Mouse (Mus musculus) neural tube, embryonic 15.5 days (tissue): ENCODE measurements at regions not wholly inside any gene's neighbourhood (a gene's known extent, or its start where the extent isn't known, plus 50 kb on each side); places are given as distances from the start of the nearest gene placed in this dataset.

Experiments used
- ATAC-seq: fragments of 200-750 bp; cut with Nextera tagmentation; 2 replicates; pipeline ENCODE4 v1.8.0; 2017; ENCODE audit warnings: mild to moderate bottlenecking, moderate TSS enrichment, moderate library complexity; ENCODE audit not compliant: low FRiP score
- H3K27ac ChIP-seq: fragments of 300-500 bp; sonication (generic); replicated peaks from 2 replicates; pipeline ENCODE4 v1.5.1; 2015; ENCODE audit warnings: mild to moderate bottlenecking, inconsistent platforms
- H3K27me3 ChIP-seq: fragments of 300-500 bp; sonication (generic); replicated peaks from 2 replicates; pipeline ENCODE4 v1.6.1; 2015; ENCODE audit warnings: inconsistent platforms
- H3K36me3 ChIP-seq: fragments of 300-500 bp; sonication (generic); 2 replicates; pipeline ENCODE4 v1.6.1; 2015; ENCODE audit warnings: inconsistent platforms
- H3K4me1 ChIP-seq: fragments of 300-500 bp; sonication (generic); 2 replicates; pipeline ENCODE4 v1.6.1; 2015; ENCODE audit warnings: inconsistent platforms
- H3K4me2 ChIP-seq: fragments of 300-500 bp; sonication (generic); 2 replicates; pipeline ENCODE4 v1.6.1; 2015; ENCODE audit warnings: inconsistent platforms, mild to moderate bottlenecking, moderate library complexity
- H3K4me3 ChIP-seq: fragments of 300-500 bp; sonication (generic); replicated peaks from 2 replicates; pipeline ENCODE4 v1.5.1; 2015; ENCODE audit warnings: mild to moderate bottlenecking, inconsistent platforms
- H3K9ac ChIP-seq: fragments of 300-500 bp; sonication (generic); replicated peaks from 2 replicates; pipeline ENCODE4 v1.6.1; 2015; ENCODE audit warnings: mild to moderate bottlenecking, inconsistent platforms
- H3K9me3 ChIP-seq: fragments of 300-500 bp; sonication (generic); replicated peaks from 2 replicates; pipeline ENCODE4 v1.6.1; 2016; ENCODE audit warnings: inconsistent platforms
- WGBS: fragments of 180-500 bp; shearing (Covaris S2); methylation state at CpG from one replicate; pipeline ENCODE4 v1.1.7; 2015; ENCODE audit warnings: mixed read lengths; 5-methylcytosine and 5-hydroxymethylcytosine counted together

- H3K4me2 ChIP-seq: peak overlapping the region; percentile 22; the same call in 1 of the 2 replicates
- ATAC-seq: no peak; the same call in 1 of the 2 replicates
Observed at GRCm38 (mm10) chr16:89675009-89675785, 104.2 kb upstream of the Krtap11-1 start.

GRCm38 (mm10) chr16:89674159-89674902, 103.3 kb upstream of the Krtap11-1 start:
- 52% methylated on average over 16 of the region's 16 CpGs for WGBS
- Histone ChIP-seq H3K27ac (no peak overlapping the region), H3K9ac (no peak overlapping the region), H3K4me3 (no peak overlapping the region), H3K4me1 (peaks cover 12% of the 10 kb centered on the region), H3K36me3 (no peaks in the 10 kb centered on the region), H3K27me3 (no peaks in the 10 kb centered on the region), H3K4me2 (peak overlapping the region; percentile 9; the same call in 1 of the 2 replicates), H3K9me3 (no peaks in the 10 kb centered on the region)
- peak; percentile 73; the same call in 1 of the 2 replicates for ATAC-seq

More at GRCm38 (mm10) chr16:89675009-89675785, 104.2 kb upstream of the Krtap11-1 start:
- H3K4me3 ChIP-seq: no peak overlapping the region
- WGBS: 49% methylated on average over 13 of the region's 13 CpGs
- no peaks in the 10 kb centered on the region for H3K27me3 ChIP-seq
- no peaks in the 10 kb centered on the region for H3K9me3 ChIP-seq
- H3K36me3 ChIP-seq: no peaks in the 10 kb centered on the region
- no peak overlapping the region for H3K9ac ChIP-seq
- no peak overlapping the region for H3K27ac ChIP-seq
- H3K4me1 ChIP-seq: peaks cover 12% of the 10 kb centered on the region

DNA sequence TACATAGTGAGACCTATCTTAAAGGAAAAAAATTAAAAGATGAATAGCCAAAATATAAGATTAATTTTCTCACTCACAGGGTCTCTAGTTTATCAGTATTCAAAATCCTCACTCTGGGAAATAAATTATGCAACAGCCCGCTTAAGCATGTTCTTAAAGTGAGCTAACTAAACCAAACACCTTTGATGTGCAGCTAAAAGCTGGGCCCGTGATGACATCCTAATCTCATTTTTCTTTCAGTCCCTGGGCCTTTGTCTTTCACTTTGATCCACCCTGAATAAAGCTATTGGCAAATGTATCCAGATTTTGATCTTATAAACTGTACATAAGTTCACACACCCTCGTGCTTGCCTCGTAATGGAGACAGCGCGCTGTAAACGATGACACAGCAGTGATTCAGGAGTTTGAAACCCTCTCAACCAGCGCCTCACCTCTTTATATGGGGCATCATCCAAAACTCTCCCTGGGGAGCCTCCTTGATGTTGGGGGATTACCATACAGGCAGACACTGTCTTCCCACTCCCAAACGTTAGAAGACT, 100.3 kb upstream of the Krtap11-1 start:
- no peak for ATAC-seq
- Histone ChIP-seq H3K4me3 (no peak overlapping the region), H3K9me3 (no peaks in the 10 kb centered on the region), H3K27ac (no peak overlapping the region), H3K4me1 (peaks cover 12% of the 10 kb centered on the region), H3K9ac (no peak overlapping the region), H3K4me2 (no peak overlapping the region), H3K36me3 (no peaks in the 10 kb centered on the region), H3K27me3 (no peaks in the 10 kb centered on the region)
- WGBS: 80% methylated on average over 9 of the region's 9 CpGs

DNA sequence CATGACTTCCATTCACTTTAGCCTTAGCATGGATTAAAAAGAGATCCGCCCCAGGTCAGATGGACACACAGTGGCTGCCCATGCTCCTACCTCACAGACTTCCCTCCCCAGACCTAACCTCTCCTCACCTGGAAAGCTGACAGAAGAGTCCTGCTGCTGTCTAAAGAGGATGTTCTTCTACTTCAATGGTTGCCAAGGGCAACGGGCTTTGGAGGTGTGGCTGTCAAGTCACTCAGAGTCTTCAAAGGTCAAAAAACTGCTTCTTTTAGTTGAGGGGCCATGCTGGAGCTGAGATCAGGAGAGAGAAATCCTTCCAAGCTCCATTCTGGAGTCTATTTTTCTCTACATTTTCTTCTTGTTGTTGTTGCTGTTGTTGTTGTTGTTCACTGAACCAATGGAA, 89.1 kb upstream of the Krtap11-1 start:
- Histone ChIP-seq H3K27ac (no peak overlapping the region), H3K36me3 (no peaks in the 10 kb centered on the region), H3K4me2 (no peak overlapping the region), H3K9ac (no peak overlapping the region), H3K27me3 (no peaks in the 10 kb centered on the region), H3K4me3 (no peak overlapping the region), H3K4me1 (no peaks in the 10 kb centered on the region), H3K9me3 (no peaks in the 10 kb centered on the region)
- no peak for ATAC-seq
- 84% methylated on average over 2 of the region's 2 CpGs for WGBS

DNA sequence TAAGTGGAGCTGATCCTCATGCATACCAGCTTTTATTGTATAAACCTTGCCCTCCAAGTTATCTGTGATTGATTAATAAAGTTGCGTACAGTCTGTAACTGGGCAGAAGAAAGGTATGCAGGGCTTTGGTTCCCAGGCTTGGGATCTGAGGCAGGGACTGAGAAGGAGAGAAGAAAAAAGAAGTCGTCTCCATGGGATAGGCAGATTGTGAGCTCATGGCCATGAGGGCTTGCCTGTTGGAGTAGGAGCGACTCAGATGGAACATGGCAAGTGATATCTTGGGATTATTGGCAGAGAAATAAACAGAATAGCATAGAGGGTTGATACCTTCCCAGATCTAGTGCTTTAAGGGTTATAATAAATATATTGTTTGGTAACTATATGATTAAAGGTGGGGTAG, 85.1 kb upstream of the Krtap11-1 start:
- H3K27me3 ChIP-seq: no peaks in the 10 kb centered on the region
- no peak overlapping the region for H3K4me2 ChIP-seq
- H3K9ac ChIP-seq: no peak overlapping the region
- H3K4me1 ChIP-seq: no peaks in the 10 kb centered on the region
- no peaks in the 10 kb centered on the region for H3K9me3 ChIP-seq
- ATAC-seq: no peak
- no peak overlapping the region for H3K27ac ChIP-seq
- no peaks in the 10 kb centered on the region for H3K36me3 ChIP-seq
- H3K4me3 ChIP-seq: no peak overlapping the region
- 93% methylated on average over 3 of the region's 3 CpGs for WGBS

DNA sequence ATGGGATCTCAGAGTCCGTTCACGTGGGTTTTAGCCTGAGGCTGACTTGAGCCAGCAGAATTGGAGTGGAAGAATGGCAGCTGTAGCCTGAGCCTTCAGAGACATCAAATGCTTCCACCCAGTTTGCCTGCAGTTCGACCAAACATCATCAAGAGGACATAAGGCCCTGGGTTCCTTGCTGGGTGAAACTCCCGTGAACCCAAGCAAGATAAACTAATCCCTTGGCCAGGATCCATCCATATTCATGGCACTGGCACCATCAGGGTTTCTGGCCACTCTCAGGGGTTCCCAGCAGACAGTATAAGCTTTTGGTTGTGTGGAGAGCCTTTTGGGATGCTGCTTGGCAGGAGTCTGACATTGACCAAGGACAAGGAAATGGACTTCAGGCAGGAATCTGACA, 77.7 kb upstream of the Krtap11-1 start:
- WGBS: 81% methylated on average over 4 of the region's 4 CpGs
- H3K27me3 ChIP-seq: no peaks in the 10 kb centered on the region
- H3K36me3 ChIP-seq: no peaks in the 10 kb centered on the region
- no peaks in the 10 kb centered on the region for H3K4me1 ChIP-seq
- no peak overlapping the region for H3K9ac ChIP-seq
- H3K9me3 ChIP-seq: no peaks in the 10 kb centered on the region
- H3K27ac ChIP-seq: no peak overlapping the region
- no peak overlapping the region for H3K4me3 ChIP-seq
- no peak overlapping the region for H3K4me2 ChIP-seq
- ATAC-seq: no peak

DNA sequence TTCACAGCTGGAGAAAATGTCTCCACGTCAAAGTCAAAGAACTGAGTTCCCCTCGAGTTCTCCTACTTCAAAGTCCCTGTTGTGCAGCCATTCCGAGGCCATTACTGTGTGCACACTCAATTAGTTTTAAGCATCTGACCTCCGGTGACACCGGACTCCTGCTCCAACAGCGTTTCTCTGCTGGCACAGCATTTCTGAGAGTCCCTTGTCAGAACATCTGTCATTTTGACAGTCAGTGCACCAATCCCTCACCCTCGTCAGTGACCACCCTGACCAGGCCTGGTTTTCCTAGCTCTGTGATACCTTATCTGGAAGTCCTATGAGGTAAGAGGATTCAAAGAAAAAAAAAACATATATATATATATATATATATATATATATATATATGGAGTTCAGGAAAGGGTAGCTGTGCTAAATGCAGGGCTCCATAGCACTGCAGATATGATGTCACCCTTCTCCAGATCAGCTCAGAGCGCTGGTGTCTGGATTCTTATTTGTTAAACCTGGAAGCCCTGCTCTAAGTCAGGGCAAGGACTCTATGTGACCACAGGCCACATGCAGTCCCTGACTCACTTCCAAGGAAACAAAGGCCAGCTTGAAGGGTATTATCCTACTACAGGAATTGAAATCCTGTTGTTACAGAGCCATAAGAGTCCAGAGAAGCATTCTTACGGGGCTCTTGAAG, 63.1 kb upstream of the Krtap11-1 start:
- H3K9ac ChIP-seq: no peak overlapping the region
- no peak for ATAC-seq

DNA sequence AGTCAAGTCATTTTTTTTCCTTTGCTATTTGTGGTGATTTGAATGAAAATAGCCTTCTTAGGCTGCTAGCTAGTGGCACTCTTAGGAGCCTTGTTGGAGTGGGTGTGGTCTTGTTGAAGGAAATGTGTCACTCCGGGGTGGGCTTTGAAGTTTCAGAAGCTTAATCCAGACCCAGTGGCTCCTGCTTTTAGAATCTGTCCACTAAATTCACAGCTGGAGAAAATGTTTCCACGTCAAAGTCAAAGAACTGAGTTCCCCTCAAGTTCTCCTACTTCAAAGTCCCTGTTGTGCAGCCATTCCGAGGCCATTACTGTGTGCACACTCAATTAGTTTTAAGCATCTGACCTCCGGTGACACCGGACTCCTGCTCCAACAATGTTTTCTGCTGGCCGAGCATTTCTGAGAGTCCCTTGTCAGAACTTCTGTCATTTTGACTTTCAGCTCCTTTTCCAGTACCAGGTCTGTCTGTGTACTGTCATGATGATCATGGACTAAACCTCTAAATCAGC, 61.2 kb upstream of the Krtap11-1 start:
- Histone ChIP-seq H3K9me3 (no peaks in the 10 kb centered on the region), H3K36me3 (no peaks in the 10 kb centered on the region), H3K27ac (no peak overlapping the region), H3K4me1 (no peaks in the 10 kb centered on the region), H3K9ac (no peak overlapping the region), H3K4me3 (no peak overlapping the region), H3K27me3 (no peaks in the 10 kb centered on the region), H3K4me2 (no peak overlapping the region)
- 50% methylated on average over 6 of the region's 6 CpGs for WGBS
- no peak for ATAC-seq

More for the DNA sequence above, 63.1 kb upstream of the Krtap11-1 start:
- no peaks in the 10 kb centered on the region for H3K9me3 ChIP-seq
- H3K4me3 ChIP-seq: no peak overlapping the region
- H3K4me2 ChIP-seq: no peak overlapping the region
- no peaks in the 10 kb centered on the region for H3K27me3 ChIP-seq
- H3K4me1 ChIP-seq: no peaks in the 10 kb centered on the region
- no peaks in the 10 kb centered on the region for H3K36me3 ChIP-seq
- H3K27ac ChIP-seq: no peak overlapping the region
- WGBS: 33% methylated on average over 9 of the region's 9 CpGs

DNA sequence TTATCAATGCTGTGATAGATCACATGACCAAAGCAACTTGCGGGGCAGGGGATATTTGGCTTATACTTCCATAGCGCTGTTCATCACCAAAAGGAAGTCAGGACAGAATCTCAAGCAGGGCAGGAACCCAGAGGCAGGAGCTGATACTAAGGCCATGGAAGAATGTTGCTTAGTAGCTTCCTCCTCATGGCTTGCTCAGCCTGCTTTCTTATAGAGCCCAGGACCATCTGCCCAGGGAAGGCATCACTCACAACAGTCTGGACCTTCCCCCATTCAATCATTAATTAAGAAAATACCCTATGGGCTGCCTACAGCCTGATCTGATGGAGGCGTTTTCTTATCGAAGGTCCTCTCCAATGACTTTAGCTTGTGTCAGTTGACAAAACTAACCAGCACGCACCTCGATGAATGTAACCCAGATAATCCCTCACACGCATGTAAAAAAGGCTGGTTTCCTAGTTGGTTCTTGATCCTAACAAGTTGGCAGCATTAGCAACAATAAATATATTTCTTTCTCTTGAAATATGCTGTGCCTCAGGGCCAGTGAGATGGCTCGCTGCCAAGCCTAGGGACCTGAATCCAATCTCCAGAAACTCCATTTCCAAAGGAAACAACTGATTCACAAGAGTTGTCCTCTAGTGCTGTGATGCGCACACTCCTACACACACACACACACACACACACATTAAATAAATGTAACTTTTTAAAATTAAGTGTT, 60.6 kb upstream of the Krtap11-1 start:
- no peaks in the 10 kb centered on the region for H3K36me3 ChIP-seq
- WGBS: 97% methylated on average over 9 of the region's 9 CpGs
- no peak for ATAC-seq
- no peak overlapping the region for H3K4me3 ChIP-seq
- no peak overlapping the region for H3K27ac ChIP-seq
- H3K9ac ChIP-seq: no peak overlapping the region
- no peak overlapping the region for H3K4me2 ChIP-seq
- no peaks in the 10 kb centered on the region for H3K9me3 ChIP-seq
- no peaks in the 10 kb centered on the region for H3K4me1 ChIP-seq
- H3K27me3 ChIP-seq: no peaks in the 10 kb centered on the region

DNA sequence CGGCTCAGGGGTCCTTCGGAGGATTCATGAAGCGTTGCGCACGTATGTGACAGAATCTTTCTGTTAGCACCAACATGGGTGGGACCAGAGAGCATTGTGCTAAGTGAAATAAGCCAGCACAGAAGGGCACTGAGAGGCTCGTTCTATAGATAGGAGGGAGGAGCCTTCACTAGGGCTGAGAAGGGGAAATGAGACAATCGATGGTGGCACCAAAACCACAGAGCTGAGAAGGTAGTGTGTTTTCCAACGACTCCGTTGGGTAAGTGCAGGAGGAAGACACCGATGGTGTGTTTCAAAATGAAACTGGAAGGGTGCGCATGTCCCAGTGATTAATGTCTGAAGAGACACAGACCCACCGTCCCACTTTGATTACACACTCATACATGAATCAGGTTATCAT, 54.7 kb upstream of the Krtap11-1 start:
- H3K4me2 ChIP-seq: no peak overlapping the region
- H3K9ac ChIP-seq: no peak overlapping the region
- WGBS: 94% methylated on average over 12 of the region's 12 CpGs
- ATAC-seq: no peak
- no peak overlapping the region for H3K4me3 ChIP-seq
- H3K27ac ChIP-seq: no peak overlapping the region
- no peaks in the 10 kb centered on the region for H3K4me1 ChIP-seq
- no peaks in the 10 kb centered on the region for H3K36me3 ChIP-seq
- H3K27me3 ChIP-seq: no peaks in the 10 kb centered on the region
- H3K9me3 ChIP-seq: no peaks in the 10 kb centered on the region

- no peaks in the 10 kb centered on the region for H3K36me3 ChIP-seq
- 73% methylated on average over 12 of the region's 12 CpGs for WGBS
- ATAC-seq: peak; percentile 35; the same call in 1 of the 2 replicates
Observed at GRCm38 (mm10) chr16:89625253-89625652, 54.3 kb upstream of the Krtap11-1 start.

More at GRCm38 (mm10) chr16:89625253-89625652, 54.3 kb upstream of the Krtap11-1 start:
- Histone ChIP-seq H3K27ac (no peak overlapping the region), H3K27me3 (no peaks in the 10 kb centered on the region), H3K9ac (no peak overlapping the region), H3K4me1 (no peaks in the 10 kb centered on the region), H3K4me3 (no peak overlapping the region), H3K4me2 (no peak overlapping the region), H3K9me3 (no peaks in the 10 kb centered on the region)
